Mouse (Mus musculus) layer of hippocampus, postnatal 25 days (tissue): ENCODE data around the gene Mylpf. TPM values are rescaled to one million over a fixed set of nuclear protein-coding genes. Genes with fewer than 3 reads are reported as not detected.

Experiments
- DNase-seq, 2 experiments: peaks; one replicate each; pipeline ENCODE4 v3.0.0; 2022; ENCODE audit warnings: mixed read lengths in 2 of 2, low spot score in 1 of 2; ENCODE audit errors: extremely low spot score in 1 of 2
- total RNA-seq, 2 experiments: library from RNA; stranded (reverse); gene quantifications; 2 replicates each; pipeline ENCODE4 v1.2.3; 2021

The Mylpf gene
- total RNA-seq, 2 experiments from 2014 or later = 0.96 to 2.9 TPM

- DNase-seq = no peak
Measured at GRCm38 (mm10) chr7:127196484-127196883, 12.2 kb upstream of the Mylpf start.

GRCm38 (mm10) chr7:127206606-127207005 is 2.1 kb upstream of the Mylpf start:
- DNase-seq = no peak

- no peak for DNase-seq
Measured at GRCm38 (mm10) chr7:127207374-127208294, 1.1 kb upstream of the Mylpf start.

GRCm38 (mm10) chr7:127208295-127208552 is 466 bp upstream of the Mylpf start, which contains the start of gene Tbc1d10b:
Gene Tbc1d10b (minus strand): TSS chr7:127208468.
- DNase-seq = no peak

- DNase-seq = no peak
Measured at GRCm38 (mm10) chr7:127209851-127210250, 1.2 kb downstream of the Mylpf start.

- DNase-seq = no peak
Measured at GRCm38 (mm10) chr7:127210266-127210665, 1.6 kb downstream of the Mylpf start.

- no peak for DNase-seq
Measured at GRCm38 (mm10) chr7:127211014-127211745, 2.5 kb downstream of the Mylpf start.

GRCm38 (mm10) chr7:127212432-127213250 is 4.0 kb downstream of the Mylpf start:
- DNase-seq = no peak

- no peak for DNase-seq
Measured at GRCm38 (mm10) chr7:127213485-127213884, 4.8 kb downstream of the Mylpf start.

- no peak for DNase-seq
Measured at GRCm38 (mm10) chr7:127213930-127214329, 5.2 kb downstream of the Mylpf start.

- DNase-seq = no peak
Measured at GRCm38 (mm10) chr7:127214521-127214920, 5.8 kb downstream of the Mylpf start.

- DNase-seq = peak in 1 of 2 experiments; percentile 45
Measured at GRCm38 (mm10) chr7:127214981-127215871, 6.5 kb downstream of the Mylpf start.

GRCm38 (mm10) chr7:127216307-127216706 is 7.6 kb downstream of the Mylpf start:
- no peak for DNase-seq

- no peak for DNase-seq
Measured at GRCm38 (mm10) chr7:127217475-127217874, 8.8 kb downstream of the Mylpf start.

GRCm38 (mm10) chr7:127217901-127218642 is 9.4 kb downstream of the Mylpf start:
- DNase-seq = no peak

- DNase-seq = no peak
Measured at GRCm38 (mm10) chr7:127218670-127219069, 10.0 kb downstream of the Mylpf start.

- DNase-seq = no peak
Measured at GRCm38 (mm10) chr7:127220440-127220839, 11.8 kb downstream of the Mylpf start.

- DNase-seq = no peak
Measured at GRCm38 (mm10) chr7:127223106-127223505, 14.4 kb downstream of the Mylpf start.
